Comparison of ENCODE assay signal across 8 mouse cellular contexts in genomic region chr6:125191332-125192015, GRCm38 (mm10). TPM values are rescaled to one million over a fixed set of nuclear protein-coding genes. Genes with fewer than 3 reads are reported as not detected.
A peak's percentile ranks its signal among the peaks of the same experiment; 100 is the strongest.
DNase-seq lines count a peak whose midpoint lies in the region; ATAC-seq lines count a peak whose summit lies in the region.

Gene Ncapd2, minus strand, starts transcription at chr6:125191701.
Gene Mrpl51, plus strand, starts transcription at chr6:125191801.

- peak within 1 kb of the TSS; percentile 77 for H3K9ac ChIP-seq in hindbrain, embryonic 11.5 days (ENCODE audit: low read depth, low read length)

- peaks cover 3% of the 10 kb centered on the region; the same call in 1 of the 2 replicates for H3K4me1 ChIP-seq in hindbrain, embryonic 11.5 days (replicated peaks; ENCODE audit: control insufficient read depth, insufficient read depth, low read length)

- no peaks in the 10 kb centered on the region for H3K9me3 ChIP-seq in hindbrain, embryonic 11.5 days (ENCODE audit: control insufficient read depth, low read length)

- H3K4me3 ChIP-seq in hindbrain, embryonic 11.5 days (ENCODE audit: low read depth, low read length) = peak within 1 kb of the TSS; percentile 56

- peak within 1 kb of the TSS; percentile 96 for H3K27ac ChIP-seq in hindbrain, embryonic 11.5 days (ENCODE audit: low read depth, low read length)

- ATAC-seq in hindbrain, embryonic 11.5 days (ENCODE audit: low FRiP score) = peak; percentile 95

- H3K27me3 ChIP-seq in hindbrain, embryonic 11.5 days (ENCODE audit: control insufficient read depth, insufficient read depth, low read length) = no peaks in the 10 kb centered on the region

- peak within 1 kb of the TSS; percentile 57 for H3K4me2 ChIP-seq in hindbrain, embryonic 11.5 days (replicated peaks; ENCODE audit: low read depth, low read length)

- peak; percentile 99 for DNase-seq in Muller cell, postnatal 12 days (ENCODE audit: inconsistent ontology term)
- DNase-seq in cerebellum, adult 9-11 months = peak; percentile 98
- DNase-seq in frontal cortex, adult 2 months (ENCODE audit: extremely low spot score in 1 of 2, low spot score in 1 of 2) = peak; percentile 94 to 98
- peak; percentile 99 for DNase-seq in hindbrain, embryonic 11.5 days (ENCODE audit: low spot score)
- peak; percentile 96 to 98 for DNase-seq in layer of hippocampus, postnatal 10 days (ENCODE audit: low spot score in 2 of 2)
- peak; percentile 98 for DNase-seq in lung, postnatal 10 days
- peak; percentile 97 for DNase-seq in ovary, postnatal 36 days (ENCODE audit: low spot score)
- peak; percentile 98 for DNase-seq in thymus, postnatal 25 days

- under 1% methylated on average over 54 of the region's 54 CpGs for WGBS in hindbrain, embryonic 11.5 days

- 0 out of 2 replicates have a peak, but pooled peaks cover 14% of the 10 kb centered on the region for H3K36me3 ChIP-seq in hindbrain, embryonic 11.5 days (ENCODE audit: control insufficient read depth, insufficient read depth, low read length)

RNA-seq across cellular contexts. Expression of gene Ncapd2, which starts in this region (rescaled TPM):
- 51.7 and 53.6 TPM in 2 replicates for polyA plus RNA-seq in frontal cortex, adult 2 months (2012; rRNA removed)
- polyA plus RNA-seq in hindbrain, embryonic 11.5 days (2014; fragmentation: Nextera tagmentation; extraction: Ambion mirVana) = 109 and 110 TPM in 2 replicates
- total RNA-seq in layer of hippocampus, postnatal 10 days (2021) = 10 to 100 TPM; 31.8 to 36.1 TPM

RNA-seq across cellular contexts. Expression of gene Mrpl51, which starts in this region (rescaled TPM):
- polyA plus RNA-seq in frontal cortex, adult 2 months (2012; rRNA removed) = 46.7 and 48.7 TPM in 2 replicates
- polyA plus RNA-seq in hindbrain, embryonic 11.5 days (2014; fragmentation: Nextera tagmentation; extraction: Ambion mirVana) = 184 and 189 TPM in 2 replicates
- 10 to 100 TPM; 73.5 to 75.9 TPM for total RNA-seq in layer of hippocampus, postnatal 10 days (2021)

Comparison
In these comparisons a context has a peak if more than half of its experiments do, and no peak if none do; other contexts are left out.
1. Peak in every context shown above with its lines: DNase-seq, ATAC-seq, H3K4me3 ChIP-seq and H3K27ac ChIP-seq.